In genomic region chr7:80786746-80787145, GRCm38 (mm10) we compare ENCODE assay signal across 9 mouse cellular contexts. TPM values are rescaled to one million over a fixed set of nuclear protein-coding genes. Genes with fewer than 3 reads are reported as not detected.
DNase-seq lines count a peak whose midpoint lies in the region; ATAC-seq and TF ChIP-seq lines count a peak whose summit lies in the region.
"Had no signal": no experiment of that assay in that cellular context is flagged by ENCODE, and none has a peak within 500 bp of the region (broad histone marks: within the 10 kb centered on the region; RNA-seq: fewer than 3 reads in every experiment).

No protein-coding gene starts in this region.

- H3K27ac ChIP-seq in heart, adult 2 months = peak overlapping the region; percentile 51
- peak overlapping the region; percentile 24; the same call in 1 of the 2 replicates for H3K27ac ChIP-seq in lung, embryonic 14.5 days (ENCODE audit: low read depth)
- no peak overlapping the region for H3K27ac ChIP-seq in forebrain, embryonic 11.5 days (ENCODE audit: low read depth, low read length)
- H3K27ac ChIP-seq: midbrain, embryonic 10.5 days had no signal

- peaks cover 27% of the 10 kb centered on the region for H3K4me1 ChIP-seq in heart, adult 2 months (ENCODE audit: control insufficient read depth, insufficient read depth, low read length)
- peaks cover 42% of the 10 kb centered on the region for H3K4me1 ChIP-seq in lung, embryonic 14.5 days (ENCODE audit: insufficient read depth)
- no peaks in the 10 kb centered on the region for H3K4me1 ChIP-seq in forebrain, embryonic 11.5 days (replicated peaks; ENCODE audit: control insufficient read depth, insufficient read depth, low read length)

- H3K27me3 ChIP-seq in heart, adult 2 months (ENCODE audit: control insufficient read depth, insufficient read depth, low read length) = no peaks in the 10 kb centered on the region
- no peaks in the 10 kb centered on the region for H3K27me3 ChIP-seq in lung, embryonic 14.5 days (ENCODE audit: insufficient read depth, low read length)
- no peaks in the 10 kb centered on the region for H3K27me3 ChIP-seq in forebrain, embryonic 11.5 days (ENCODE audit: control insufficient read depth, insufficient read depth, low read length)

- no peak for TF ChIP-seq EP300 in heart, adult 2 months (IDR thresholded peaks at IDR 0.05; ENCODE audit: insufficient read depth, low read depth, low read length)

- no peak overlapping the region for H3K4me3 ChIP-seq in heart, adult 2 months
- no peak overlapping the region for H3K4me3 ChIP-seq in lung, embryonic 14.5 days (ENCODE audit: low read depth, low read length)
- H3K4me3 ChIP-seq in forebrain, embryonic 11.5 days (ENCODE audit: low read depth, low read length) = no peak overlapping the region
- H3K4me3 ChIP-seq: midbrain, embryonic 10.5 days had no signal

- no peak for TF ChIP-seq CTCF in heart, adult 2 months (IDR thresholded peaks at IDR 0.05)
- TF ChIP-seq CTCF in lung, embryonic 14.5 days (IDR thresholded peaks at IDR 0.05; ENCODE audit: low read depth) = no peak

- intact Hi-C loops in heart, adult 2 months (cut with DNase I) = no loop called here
- intact Hi-C loops in left cerebral cortex, postnatal 36 days (cut with DNase I) = no loop called here

- no peak for ATAC-seq in lung, embryonic 14.5 days (ENCODE audit: insufficient read depth)
- no peak for ATAC-seq in forebrain, embryonic 11.5 days (replicated peaks; ENCODE audit: low FRiP score)

- DNase-seq in 3134 (ENCODE audit: extremely low read depth, insufficient read length, low spot score) (peak; percentile 74), adipocyte (ENCODE audit: low spot score) (peak; percentile 39)
- peak; percentile 66 to 76 for DNase-seq in heart, adult 2 months
- no peak for DNase-seq in lung, embryonic 14.5 days
- no peak for DNase-seq in left cerebral cortex, adult 8-10 months (ENCODE audit: low spot score in 2 of 2)
- no peak for DNase-seq in left cerebral cortex, postnatal 36 days (ENCODE audit: low spot score in 2 of 2)
- DNase-seq in forebrain, embryonic 11.5 days (ENCODE audit: low spot score) = no peak
- DNase-seq in layer of hippocampus, adult 9-10 months (ENCODE audit: low spot score) = no peak

- peaks cover 3% of the 10 kb centered on the region for H3K79me2 ChIP-seq in heart, adult 2 months (replicated peaks; ENCODE audit: control insufficient read depth, insufficient read depth, low read length)

- no peak overlapping the region for H3K4me2 ChIP-seq in lung, embryonic 14.5 days
- no peak overlapping the region for H3K4me2 ChIP-seq in forebrain, embryonic 11.5 days (ENCODE audit: low read depth, low read length, severe bottlenecking)

- no peak for TF ChIP-seq POLR2A in heart, adult 2 months (IDR thresholded peaks at IDR 0.05; ENCODE audit: insufficient read depth, low read depth, low read length)

- peaks cover 27% of the 10 kb centered on the region for H3K36me3 ChIP-seq in heart, adult 2 months (ENCODE audit: control insufficient read depth, insufficient read depth, low read length)
- no peaks in the 10 kb centered on the region for H3K36me3 ChIP-seq in lung, embryonic 14.5 days (ENCODE audit: insufficient read depth)
- H3K36me3 ChIP-seq in forebrain, embryonic 11.5 days (ENCODE audit: control insufficient read depth, insufficient read depth, low read length) = no peaks in the 10 kb centered on the region

- no peak overlapping the region for H3K9ac ChIP-seq in heart, adult 2 months (ENCODE audit: low read depth, low read length)
- H3K9ac ChIP-seq in lung, embryonic 14.5 days = no peak overlapping the region; the same call in 1 of the 2 replicates
- H3K9ac ChIP-seq in forebrain, embryonic 11.5 days (ENCODE audit: low read length) = no peak overlapping the region

- no peaks in the 10 kb centered on the region for H3K9me3 ChIP-seq in lung, embryonic 14.5 days (ENCODE audit: low read depth, low read length)
- H3K9me3 ChIP-seq in forebrain, embryonic 11.5 days (ENCODE audit: control insufficient read depth, low read length) = no peaks in the 10 kb centered on the region
- H3K9me3 ChIP-seq: midbrain, embryonic 10.5 days had no signal

- WGBS in heart, adult 2 months = 22% methylated on average over 6 of the region's 6 CpGs
- 50% methylated on average over 6 of the region's 6 CpGs for WGBS in lung, embryonic 14.5 days
- 85% methylated on average over 6 of the region's 6 CpGs for WGBS in forebrain, embryonic 11.5 days

RNA-seq across cellular contexts. Expression of gene Iqgap1, which starts 39.0 kb away (rescaled TPM):
- 10 to 100 TPM; 33.5 to 35.8 TPM for total RNA-seq in heart, adult 2 months (2021)
- 34.8 and 47.5 TPM in 2 replicates for polyA plus RNA-seq in heart, adult 2 months (2012; rRNA removed)
- polyA plus RNA-seq in lung, embryonic 14.5 days (2014; fragmentation: Nextera tagmentation; extraction: Ambion mirVana) = 92.3 and 95.2 TPM in 2 replicates
- total RNA-seq in left cerebral cortex, adult 8-10 months (2022) = 10 to 100 TPM; 18.0 to 29.9 (median 24.9) TPM
- 10 to 100 TPM; 18.5 to 26.9 TPM for total RNA-seq in left cerebral cortex, postnatal 36 days (2021)
- polyA plus RNA-seq in forebrain, embryonic 11.5 days (2014; fragmentation: Nextera tagmentation; extraction: Ambion mirVana) = 28.0 and 29.1 TPM in 2 replicates

Comparison
In these comparisons a context has a peak if more than half of its experiments do, and no peak if none do; other contexts are left out.
1. DNase-seq: peak in 3134 (single experiment), adipocyte (single experiment) and heart, adult 2 months (2 of 2); none in lung, embryonic 14.5 days (single experiment), left cerebral cortex, adult 8-10 months (0 of 2), left cerebral cortex, postnatal 36 days (0 of 2), forebrain, embryonic 11.5 days (single experiment) and layer of hippocampus, adult 9-10 months (single experiment).